ENCODE assay signal across 19 mouse cellular contexts in the genomic region with DNA sequence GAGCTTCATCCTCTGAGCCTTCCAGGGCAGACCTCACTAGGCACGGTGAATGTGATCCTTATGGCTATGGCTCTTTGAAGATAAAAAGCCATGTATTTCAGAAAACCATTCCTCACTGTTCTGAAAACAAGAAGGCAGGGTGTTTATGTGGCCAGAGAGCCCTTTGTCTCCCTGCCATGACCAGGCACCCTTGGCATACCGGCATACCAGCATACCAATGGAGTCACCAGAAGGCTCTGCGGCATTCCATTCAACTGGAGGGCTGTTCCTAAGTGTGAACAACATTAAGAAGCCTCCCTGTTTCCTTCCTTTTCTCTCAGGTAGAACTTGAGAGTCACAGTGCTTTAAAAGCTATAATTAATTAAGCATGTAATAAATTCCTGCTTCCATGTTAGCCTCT.
A peak's percentile ranks its signal among the peaks of the same experiment; 100 is the strongest.
DNase-seq lines count a peak whose midpoint lies in the region; ATAC-seq lines count a peak whose summit lies in the region.
"Had no signal": no experiment of that assay in that cellular context is flagged by ENCODE, and none has a peak within 500 bp of the region (broad histone marks: within the 10 kb centered on the region; RNA-seq: fewer than 3 reads in every experiment).

No protein-coding gene starts in this region.

- no peak overlapping the region for H3K4me2 ChIP-seq in kidney, embryonic 14.5 days (replicated peaks; ENCODE audit: low read depth, low read length)
- H3K4me2 ChIP-seq: embryonic facial prominence, embryonic 15.5 days; hindbrain, embryonic 15.5 days; limb, embryonic 13.5 days; liver, embryonic 15.5 days had no signal

- whole genome bisulfite sequencing in kidney, embryonic 14.5 days, result 90% methylated on average over 3 of the region's 3 CpGs

- H3K27ac ChIP-seq in kidney, embryonic 14.5 days (ENCODE audit: low read depth, low read length), result no peak overlapping the region
- H3K27ac ChIP-seq: embryonic facial prominence, embryonic 15.5 days; hindbrain, embryonic 15.5 days; limb, embryonic 13.5 days; liver, embryonic 15.5 days; stomach, postnatal 0 days had no signal

- H3K9ac ChIP-seq in kidney, embryonic 14.5 days (ENCODE audit: low read depth, low read length), result no peak overlapping the region
- H3K9ac ChIP-seq: embryonic facial prominence, embryonic 15.5 days; hindbrain, embryonic 15.5 days; limb, embryonic 13.5 days; liver, embryonic 15.5 days had no signal

- no peak for ATAC-seq in kidney, embryonic 14.5 days (ENCODE audit: low FRiP score, low TSS enrichment)
- ATAC-seq: activated CD4-positive, CD25-positive, alpha-beta regulatory T cell, adult 4 months; midbrain, embryonic 16.5 days had no signal

- H3K4me3 ChIP-seq in kidney, embryonic 14.5 days (ENCODE audit: low read length), result no peak overlapping the region
- H3K4me3 ChIP-seq: embryonic facial prominence, embryonic 15.5 days; hindbrain, embryonic 15.5 days; limb, embryonic 13.5 days; liver, embryonic 15.5 days; megakaryocyte, embryonic 14.5 days had no signal

- H3K9me3 ChIP-seq in kidney, embryonic 14.5 days (ENCODE audit: control insufficient read depth, low read length), result no peaks in the 10 kb centered on the region
- H3K9me3 ChIP-seq: embryonic facial prominence, embryonic 15.5 days; hindbrain, embryonic 15.5 days; limb, embryonic 13.5 days; liver, embryonic 15.5 days had no signal

- H3K36me3 ChIP-seq in kidney, embryonic 14.5 days (ENCODE audit: control insufficient read depth, insufficient read depth, low read length), result no peaks in the 10 kb centered on the region
- H3K36me3 ChIP-seq: embryonic facial prominence, embryonic 15.5 days; liver, embryonic 15.5 days had no signal

- peak; percentile 16 for DNase-seq in adrenal gland, postnatal 14 days
- DNase-seq in adrenal gland, postnatal 4 days (ENCODE audit: low spot score in 2 of 2), result no peak
- peak; percentile 19 for DNase-seq in kidney, adult 18-20 months
- DNase-seq in kidney, postnatal 25 days, result peak; percentile 13 to 57
- peak; percentile 22 for DNase-seq in lung, postnatal 25 days (ENCODE audit: low spot score)
- DNase-seq in gastrocnemius, adult 18-20 months (ENCODE audit: low spot score), result no peak
- no peak for DNase-seq in adrenal gland, postnatal 10 days
- DNase-seq: cerebellum, adult 18-20 months; thymus, postnatal 14 days had no signal

- no peaks in the 10 kb centered on the region for H3K27me3 ChIP-seq in kidney, embryonic 14.5 days (ENCODE audit: control insufficient read depth, insufficient read depth, low read length)
- H3K27me3 ChIP-seq: CH12.LX; embryonic facial prominence, embryonic 15.5 days; hindbrain, embryonic 15.5 days; limb, embryonic 13.5 days; liver, embryonic 15.5 days; megakaryocyte, embryonic 14.5 days had no signal

- H3K4me1 ChIP-seq in kidney, embryonic 14.5 days (ENCODE audit: control insufficient read depth, insufficient read depth, low read length), result peaks cover 6% of the 10 kb centered on the region; the same call in 1 of the 2 replicates
- H3K4me1 ChIP-seq: liver, embryonic 15.5 days; megakaryocyte, embryonic 14.5 days had no signal

Comparison
In these comparisons a context has a peak if more than half of its experiments do, and no peak if none do; other contexts are left out.
1. DNase-seq: peak in adrenal gland, postnatal 14 days (single experiment), kidney, adult 18-20 months (single experiment), kidney, postnatal 25 days (2 of 2) and lung, postnatal 25 days (single experiment); none in adrenal gland, postnatal 4 days (0 of 2), gastrocnemius, adult 18-20 months (single experiment) and adrenal gland, postnatal 10 days (single experiment).